Mouse (Mus musculus): ENCODE data around the gene Fryl. TPM values are rescaled to one million over a fixed set of nuclear protein-coding genes. Genes with fewer than 3 reads are reported as not detected.

Gene Fryl
- 54.0 and 72.8 TPM in 2 replicates for polyA plus RNA-seq (2012; rRNA removed)

DNA sequence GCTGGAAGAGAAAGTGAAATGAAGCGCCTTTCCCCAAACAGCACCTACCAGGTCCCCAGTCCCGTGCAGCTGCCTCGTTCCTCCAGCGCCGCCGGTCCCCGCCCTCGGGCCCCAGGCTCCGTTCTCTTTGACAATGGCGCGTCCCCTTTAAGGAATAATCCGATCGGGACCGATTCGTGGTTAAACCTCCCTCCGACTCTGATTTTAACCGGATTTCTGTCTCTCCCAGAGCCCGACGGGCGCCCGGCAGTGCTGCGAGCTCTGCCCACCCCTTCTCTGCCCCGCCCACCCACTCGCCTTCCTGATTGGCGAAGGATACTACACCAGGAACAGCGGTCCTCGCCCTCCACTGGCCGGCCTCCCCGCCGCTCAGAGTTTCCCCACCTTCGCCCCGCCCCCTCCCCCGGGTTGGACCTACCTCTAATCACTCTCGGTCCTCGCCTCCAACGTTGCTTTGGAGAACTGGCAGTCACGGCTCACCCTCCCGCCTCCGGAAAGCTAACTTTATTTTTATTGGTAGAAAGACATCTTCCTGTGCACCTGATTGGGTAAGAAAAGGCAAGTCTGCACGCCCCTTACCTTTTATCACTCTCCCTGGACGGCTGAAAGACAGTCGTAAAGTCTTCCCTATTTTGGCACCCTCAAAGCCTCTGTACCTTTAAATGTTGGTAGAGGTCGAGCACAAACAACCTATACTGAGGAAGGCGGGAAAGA, at the start of gene Fryl:
TSS of gene Fryl (minus strand) at position 268 of the 714 bp plus-strand sequence.

DNA sequence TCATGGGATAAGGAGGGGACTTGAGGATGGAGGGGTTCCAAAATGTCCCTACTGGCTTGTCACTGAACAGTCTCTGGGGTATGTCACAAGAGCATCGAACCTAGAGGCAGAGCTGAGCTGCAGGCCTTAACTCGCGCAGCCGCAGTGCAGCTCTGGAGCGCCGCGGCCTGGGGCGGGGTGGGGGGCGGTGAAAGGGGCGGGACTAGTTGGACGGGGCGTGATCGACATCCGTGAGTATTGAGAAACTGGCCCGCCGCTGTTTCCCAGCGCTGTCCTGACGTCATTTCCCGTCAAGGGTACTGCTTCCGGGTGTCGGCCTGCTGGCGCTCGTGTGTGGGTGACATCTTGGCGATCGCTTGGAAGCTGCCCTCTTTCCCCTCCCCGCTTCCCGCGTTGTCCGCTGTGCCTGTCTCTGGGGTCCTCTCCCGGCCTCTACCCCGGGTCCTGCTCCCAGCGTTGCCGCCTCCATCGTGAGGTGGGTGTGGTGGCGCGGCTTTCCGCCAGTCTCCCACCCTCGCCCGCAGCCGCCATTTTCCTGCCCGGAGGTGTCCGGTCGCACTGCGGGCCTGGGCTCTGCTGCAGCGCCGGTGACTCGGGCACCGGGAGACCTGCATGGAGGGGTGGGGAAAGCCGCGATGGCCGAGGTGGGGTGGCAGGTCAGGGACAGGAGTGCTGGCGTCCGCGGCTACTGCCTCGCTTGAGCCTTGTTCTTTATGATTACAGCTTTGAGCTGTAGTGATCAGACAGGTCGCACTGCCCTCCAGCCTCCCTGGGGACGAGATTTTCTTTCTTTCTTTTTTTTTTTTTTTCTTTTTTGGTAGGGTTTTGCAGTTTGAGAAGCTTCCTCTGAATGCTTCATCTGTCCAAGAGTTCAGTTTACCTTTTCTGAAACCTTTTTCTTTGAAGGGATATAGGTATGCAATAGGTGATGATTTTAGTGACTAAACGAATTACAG, 36.4 kb upstream of the Fryl start, which contains the start of gene Ociad1:
TSS of gene Ociad1 (plus strand) at position 283 of the 956 bp plus-strand sequence.

DNA sequence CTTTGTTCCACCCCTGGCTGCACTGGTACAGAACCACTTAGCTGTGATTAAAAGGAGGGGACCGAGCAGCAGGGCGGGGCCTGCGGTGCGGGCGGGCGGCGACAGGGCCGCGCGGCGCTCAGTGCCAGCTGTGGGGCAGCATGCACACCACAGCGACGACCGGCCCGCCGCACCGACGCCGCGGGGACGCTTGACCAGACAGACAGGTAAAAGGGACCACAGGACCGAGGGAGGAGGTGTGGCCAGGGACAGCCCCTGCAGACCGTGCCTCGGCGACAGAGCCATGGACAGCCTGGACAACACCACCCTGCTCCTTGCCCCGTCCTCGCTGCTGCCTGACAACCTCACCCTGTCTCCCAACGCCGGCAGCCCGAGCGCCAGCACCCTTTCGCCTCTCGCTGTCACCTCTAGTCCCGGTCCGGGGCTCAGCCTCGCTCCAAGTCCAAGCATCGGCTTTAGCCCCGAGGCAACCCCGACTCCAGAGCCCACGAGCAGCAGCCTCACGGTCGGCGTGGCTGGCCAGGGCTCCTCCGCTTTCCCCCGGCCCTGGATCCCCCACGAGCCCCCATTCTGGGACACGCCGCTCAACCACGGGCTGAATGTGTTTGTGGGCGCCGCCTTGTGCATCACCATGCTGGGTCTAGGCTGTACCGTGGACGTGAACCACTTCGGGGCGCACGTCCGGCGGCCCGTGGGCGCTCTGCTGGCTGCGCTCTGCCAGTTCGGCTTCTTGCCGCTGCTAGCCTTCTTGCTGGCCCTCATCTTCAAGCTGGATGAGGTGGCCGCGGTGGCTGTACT, 249.4 kb downstream of the Fryl start, which contains the start of gene Slc10a4:
TSS of gene Slc10a4 (plus strand) at position 100 of the 798 bp plus-strand sequence.

DNA sequence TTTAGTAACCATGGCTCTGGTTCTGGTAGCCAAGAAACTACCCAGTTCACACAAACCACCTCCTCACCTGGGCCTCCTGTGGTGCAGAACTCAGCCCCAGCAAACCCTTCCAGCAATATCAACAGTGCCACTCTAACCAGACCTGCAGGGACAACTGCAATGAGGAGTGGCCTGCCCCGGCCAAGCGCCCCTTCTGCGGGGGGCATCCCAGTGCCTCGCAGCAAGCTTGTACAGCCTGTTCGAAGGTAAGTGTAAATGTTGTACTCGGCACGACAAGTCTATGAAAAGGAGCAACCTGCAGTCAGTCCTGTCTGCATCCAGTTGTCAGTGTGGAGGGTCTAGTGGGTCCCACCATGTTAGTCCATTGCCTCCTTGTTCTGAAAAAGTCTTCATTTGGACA, 281.8 kb downstream of the Fryl start, which contains the start of gene Gm10135:
TSS of gene Gm10135 (minus strand) at position 101 of the 400 bp plus-strand sequence.

Other genes with a start within 250 kb of the Fryl start
- 0.14 and 0.25 TPM in 2 replicates for gene Slc10a4, start 249.7 kb downstream of the Fryl start, polyA plus RNA-seq (2012; rRNA removed)
- gene Ociad1, start 36.2 kb upstream of the Fryl start, polyA plus RNA-seq (2012; rRNA removed), result 34.3 TPM in 2 replicates
- 0.69 and 1.1 TPM in 2 replicates for gene Ociad2, start 84.4 kb upstream of the Fryl start, polyA plus RNA-seq (2012; rRNA removed)
- 5.0 and 6.9 TPM in 2 replicates for gene Cwh43, start 149.5 kb upstream of the Fryl start, polyA plus RNA-seq (2012; rRNA removed)
- gene Dcun1d4, start 224.4 kb upstream of the Fryl start, polyA plus RNA-seq (2012; rRNA removed), result 3.6 and 5.6 TPM in 2 replicates